Mouse (Mus musculus): ENCODE measurements at regions not wholly inside any gene's neighbourhood (a gene's known extent, or its start where the extent isn't known, plus 50 kb on each side); places are given as distances from the start of the nearest gene placed in this dataset.
"Not testable (repeated sequence)": the region's sequence is repeated elsewhere in the genome, so short reads cannot be mapped to it uniquely, and the experiment has no call there.

DNA sequence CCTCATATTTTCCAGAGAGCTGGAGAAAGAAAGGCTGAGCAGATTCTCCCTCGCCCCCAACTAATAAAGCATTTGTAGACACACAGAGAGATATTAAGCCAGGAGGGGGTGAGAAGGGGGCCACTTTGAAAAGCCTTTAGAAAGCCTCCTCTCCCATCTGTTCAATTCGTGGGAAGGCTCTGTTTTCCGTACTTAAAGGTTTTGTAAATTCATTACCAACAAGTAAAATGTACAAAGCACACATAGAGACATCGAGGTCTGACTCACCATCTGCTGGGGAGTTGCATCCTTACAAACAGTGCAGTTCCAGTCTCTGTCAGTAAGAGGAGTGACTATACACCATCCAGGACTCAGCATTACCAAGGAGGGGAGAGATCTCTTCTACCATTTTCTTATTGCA is 929.7 kb downstream of the Gm9195 start:
- Histone ChIP-seq H3K4me1 (replicated peaks; ENCODE audit: control insufficient read depth, insufficient read depth, low read length) (no peaks in the 10 kb centered on the region), H3K36me3 (ENCODE audit: control insufficient read depth, insufficient read depth, low read length) (no peaks in the 10 kb centered on the region), H3K27me3 (ENCODE audit: control insufficient read depth, insufficient read depth, low read length) (no peaks in the 10 kb centered on the region), H3K27ac (ENCODE audit: control insufficient read depth, insufficient read depth, low read length) (no peak overlapping the region), H3K4me3 (ENCODE audit: control insufficient read depth, insufficient read depth, low read length) (no peak overlapping the region)
- no peak for TF ChIP-seq POLR2A (IDR thresholded peaks at IDR 0.05; ENCODE audit: control insufficient read depth, extremely low read depth, insufficient read depth, low read length, poor library complexity)
- TF ChIP-seq CTCF (IDR thresholded peaks at IDR 0.05; ENCODE audit: borderline replicate concordance, control insufficient read depth, extremely low read depth, insufficient read depth, low read length, poor library complexity) = no peak
- DNase-seq = no peak
- WGBS = 91% methylated on average over 4 of the region's 4 CpGs

DNA sequence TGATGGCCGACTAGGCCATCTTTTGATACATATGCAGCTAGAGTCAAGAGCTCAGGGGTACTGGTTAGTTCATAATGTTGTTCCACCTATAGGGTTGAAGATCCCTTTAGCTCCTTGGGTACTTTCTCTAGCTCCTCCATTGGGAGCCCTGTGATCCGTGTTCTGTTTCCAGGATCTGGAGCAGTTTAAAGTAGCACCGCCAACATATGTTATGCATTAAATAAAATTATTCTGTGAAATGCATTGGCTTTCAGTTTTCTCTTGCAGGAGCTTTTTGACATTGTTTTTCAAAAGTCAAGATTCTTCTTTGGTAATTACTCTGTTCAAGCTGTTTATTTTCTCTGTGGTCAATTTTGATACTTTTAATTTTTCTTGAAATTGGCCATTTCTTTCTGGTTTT is 937.3 kb downstream of the Gm9195 start:
- not testable (repeated sequence) for DNase-seq; H3K4me3 ChIP-seq (ENCODE audit: control insufficient read depth, insufficient read depth, low read length)
- 99% methylated on average over 2 of the region's 3 CpGs for WGBS

DNA sequence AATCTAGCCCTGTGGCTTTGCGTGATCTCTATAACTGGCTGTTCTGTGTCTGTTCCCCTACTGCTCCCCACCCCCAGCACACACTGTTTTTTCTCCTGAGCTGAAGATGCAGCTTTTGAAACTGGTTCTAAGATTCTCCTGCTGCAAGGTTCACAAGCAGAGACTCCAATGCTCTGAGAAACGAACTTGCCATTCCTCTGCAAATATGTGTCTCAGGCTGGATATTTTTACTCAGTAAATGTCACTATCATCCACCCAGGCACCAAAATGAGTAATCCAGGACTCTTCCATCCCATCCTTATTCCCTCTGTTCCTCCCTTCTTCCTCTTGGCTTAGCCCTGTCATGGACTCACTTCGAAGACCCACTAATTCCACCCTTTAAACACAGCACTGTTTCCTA is 943.9 kb upstream of the Fam160b2 start:
- 89% methylated on average over 3 of the region's 3 CpGs for WGBS
- DNase-seq = no peak
- TF ChIP-seq CTCF (IDR thresholded peaks at IDR 0.05; ENCODE audit: borderline replicate concordance, control insufficient read depth, extremely low read depth, insufficient read depth, low read length, poor library complexity) (no peak), POLR2A (IDR thresholded peaks at IDR 0.05; ENCODE audit: control insufficient read depth, extremely low read depth, insufficient read depth, low read length, poor library complexity) (no peak)
- no peak overlapping the region for H3K4me3 ChIP-seq (ENCODE audit: control insufficient read depth, insufficient read depth, low read length)
- H3K4me1 ChIP-seq (replicated peaks; ENCODE audit: control insufficient read depth, insufficient read depth, low read length) = no peaks in the 10 kb centered on the region
- H3K27ac ChIP-seq (ENCODE audit: control insufficient read depth, insufficient read depth, low read length) = no peak overlapping the region
- no peaks in the 10 kb centered on the region for H3K36me3 ChIP-seq (ENCODE audit: control insufficient read depth, insufficient read depth, low read length)
- no peaks in the 10 kb centered on the region for H3K27me3 ChIP-seq (ENCODE audit: control insufficient read depth, insufficient read depth, low read length)

More for the DNA sequence above, 937.3 kb downstream of the Gm9195 start:
- H3K36me3 ChIP-seq (ENCODE audit: control insufficient read depth, insufficient read depth, low read length); H3K27ac ChIP-seq (ENCODE audit: control insufficient read depth, insufficient read depth, low read length); H3K4me1 ChIP-seq (replicated peaks; ENCODE audit: control insufficient read depth, insufficient read depth, low read length); H3K27me3 ChIP-seq (ENCODE audit: control insufficient read depth, insufficient read depth, low read length): not testable (repeated sequence)

DNA sequence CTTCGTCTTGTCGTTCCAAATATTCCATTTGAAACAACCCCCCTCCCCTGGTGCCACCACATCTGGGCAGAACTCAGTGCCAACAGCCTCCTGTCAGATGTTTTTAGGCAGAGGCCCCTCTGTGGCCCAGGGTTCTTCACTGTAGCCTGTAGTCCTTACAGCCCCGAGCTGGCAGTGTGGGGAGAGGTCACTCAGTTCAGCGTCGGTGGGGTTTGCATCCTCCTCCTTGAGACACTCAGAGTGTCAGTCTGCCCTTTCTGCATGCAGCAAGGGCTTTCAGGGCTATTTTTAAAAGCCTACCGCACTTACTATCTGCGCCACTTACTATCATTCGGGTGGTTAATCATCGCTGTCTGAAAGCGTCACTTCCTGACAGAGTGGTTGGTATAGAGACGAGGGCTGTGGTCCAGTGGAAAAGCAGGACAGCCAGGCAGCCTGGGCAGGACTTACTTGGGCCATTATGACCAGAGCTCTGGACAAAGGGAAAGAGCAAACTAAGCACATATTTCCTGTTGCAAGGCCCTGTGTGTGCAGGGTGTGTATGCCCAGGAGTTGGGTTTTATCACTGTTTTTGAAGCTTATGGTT is 932.5 kb upstream of the Fam160b2 start:
- Histone ChIP-seq H3K36me3 (ENCODE audit: control insufficient read depth, insufficient read depth, low read length) (no peaks in the 10 kb centered on the region), H3K27me3 (ENCODE audit: control insufficient read depth, insufficient read depth, low read length) (no peaks in the 10 kb centered on the region), H3K4me1 (replicated peaks; ENCODE audit: control insufficient read depth, insufficient read depth, low read length) (no peaks in the 10 kb centered on the region), H3K4me3 (ENCODE audit: control insufficient read depth, insufficient read depth, low read length) (no peak overlapping the region), H3K27ac (ENCODE audit: control insufficient read depth, insufficient read depth, low read length) (no peak overlapping the region)
- no peak for TF ChIP-seq CTCF (IDR thresholded peaks at IDR 0.05; ENCODE audit: borderline replicate concordance, control insufficient read depth, extremely low read depth, insufficient read depth, low read length, poor library complexity)
- no peak for TF ChIP-seq POLR2A (IDR thresholded peaks at IDR 0.05; ENCODE audit: control insufficient read depth, extremely low read depth, insufficient read depth, low read length, poor library complexity)
- no peak for DNase-seq
- 67% methylated on average over 11 of the region's 11 CpGs for WGBS

DNA sequence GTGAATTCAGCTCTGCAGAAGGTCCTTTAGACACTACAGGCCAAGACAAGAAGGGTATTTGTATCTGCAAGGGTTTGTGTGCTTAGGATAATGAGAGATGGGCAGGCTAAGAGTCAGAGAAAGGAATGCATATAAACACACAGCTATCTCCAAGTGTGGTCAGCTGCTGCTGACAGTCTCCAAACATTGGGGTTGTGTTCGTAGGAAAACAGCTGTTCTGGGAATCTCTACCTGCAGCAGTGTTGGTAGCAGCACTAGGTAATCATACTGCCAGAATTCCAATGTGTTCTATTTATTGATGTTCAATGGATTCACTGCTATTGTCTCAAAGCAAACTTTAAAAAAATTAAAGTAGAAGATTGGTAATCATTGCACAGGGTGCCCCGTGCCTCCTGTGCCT is 931.7 kb upstream of the Fam160b2 start:
- Histone ChIP-seq H3K27ac (ENCODE audit: control insufficient read depth, insufficient read depth, low read length) (no peak overlapping the region), H3K4me1 (replicated peaks; ENCODE audit: control insufficient read depth, insufficient read depth, low read length) (no peaks in the 10 kb centered on the region), H3K27me3 (ENCODE audit: control insufficient read depth, insufficient read depth, low read length) (no peaks in the 10 kb centered on the region), H3K36me3 (ENCODE audit: control insufficient read depth, insufficient read depth, low read length) (no peaks in the 10 kb centered on the region), H3K4me3 (ENCODE audit: control insufficient read depth, insufficient read depth, low read length) (no peak overlapping the region)
- no peak for DNase-seq
- 87% methylated on average over 2 of the region's 2 CpGs for WGBS
- TF ChIP-seq POLR2A (IDR thresholded peaks at IDR 0.05; ENCODE audit: control insufficient read depth, extremely low read depth, insufficient read depth, low read length, poor library complexity) = no peak
- TF ChIP-seq CTCF (IDR thresholded peaks at IDR 0.05; ENCODE audit: borderline replicate concordance, control insufficient read depth, extremely low read depth, insufficient read depth, low read length, poor library complexity) = no peak

DNA sequence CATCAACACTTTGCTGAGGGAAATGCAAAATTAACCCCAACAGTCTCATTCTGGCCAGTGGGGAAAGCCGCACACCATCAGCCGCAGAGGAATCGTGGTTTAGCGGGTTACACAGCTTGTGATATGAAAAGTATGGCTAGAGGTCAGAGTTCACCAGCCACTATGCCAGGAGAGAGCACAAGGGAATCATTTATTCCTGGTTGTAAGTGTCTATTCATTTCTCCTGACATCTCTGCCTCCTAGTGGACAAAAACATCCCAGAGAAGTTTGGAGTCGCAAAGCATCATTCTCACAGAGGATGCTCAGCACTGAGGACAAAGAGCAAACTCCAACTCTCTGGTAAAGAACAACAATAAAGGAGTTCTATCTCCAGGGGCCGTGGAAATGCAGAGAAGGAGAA is 930.8 kb upstream of the Fam160b2 start:
- Histone ChIP-seq H3K36me3 (ENCODE audit: control insufficient read depth, insufficient read depth, low read length) (no peaks in the 10 kb centered on the region), H3K4me3 (ENCODE audit: control insufficient read depth, insufficient read depth, low read length) (no peak overlapping the region), H3K27ac (ENCODE audit: control insufficient read depth, insufficient read depth, low read length) (no peak overlapping the region), H3K27me3 (ENCODE audit: control insufficient read depth, insufficient read depth, low read length) (no peaks in the 10 kb centered on the region), H3K4me1 (replicated peaks; ENCODE audit: control insufficient read depth, insufficient read depth, low read length) (no peaks in the 10 kb centered on the region)
- DNase-seq = no peak
- TF ChIP-seq CTCF (IDR thresholded peaks at IDR 0.05; ENCODE audit: borderline replicate concordance, control insufficient read depth, extremely low read depth, insufficient read depth, low read length, poor library complexity) = no peak
- 89% methylated on average over 6 of the region's 6 CpGs for WGBS

DNA sequence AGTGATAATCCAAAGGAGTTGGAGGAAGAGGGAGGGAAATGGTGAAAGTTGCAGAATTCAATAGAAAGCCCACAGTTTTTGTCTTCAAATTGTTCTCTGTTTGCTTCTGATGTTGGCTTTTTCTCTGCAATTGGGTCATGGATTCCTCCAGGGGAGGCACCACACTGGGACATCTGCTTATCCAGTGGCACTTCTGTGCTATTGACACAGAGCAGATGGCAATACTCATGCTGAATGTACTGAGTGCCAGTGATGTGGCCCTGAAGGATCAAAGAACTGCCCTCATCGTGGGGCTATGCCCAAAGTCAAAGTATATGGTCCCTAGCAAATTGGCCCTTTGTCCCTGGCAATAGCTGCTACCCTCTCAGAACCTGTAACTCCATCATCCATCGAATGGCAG is 918.9 kb upstream of the Fam160b2 start:
- no peaks in the 10 kb centered on the region for H3K4me1 ChIP-seq (replicated peaks; ENCODE audit: control insufficient read depth, insufficient read depth, low read length)
- DNase-seq = no peak
- no peaks in the 10 kb centered on the region for H3K36me3 ChIP-seq (ENCODE audit: control insufficient read depth, insufficient read depth, low read length)
- H3K27me3 ChIP-seq (ENCODE audit: control insufficient read depth, insufficient read depth, low read length) = no peaks in the 10 kb centered on the region
- WGBS = 64% methylated on average over 2 of the region's 2 CpGs
- no peak overlapping the region for H3K27ac ChIP-seq (ENCODE audit: control insufficient read depth, insufficient read depth, low read length)
- TF ChIP-seq CTCF (IDR thresholded peaks at IDR 0.05; ENCODE audit: borderline replicate concordance, control insufficient read depth, extremely low read depth, insufficient read depth, low read length, poor library complexity) (no peak), POLR2A (IDR thresholded peaks at IDR 0.05; ENCODE audit: control insufficient read depth, extremely low read depth, insufficient read depth, low read length, poor library complexity) (no peak)
- H3K4me3 ChIP-seq (ENCODE audit: control insufficient read depth, insufficient read depth, low read length) = no peak overlapping the region

All from thymus, adult 2 months (tissue).